Mouse (Mus musculus) midbrain, postnatal 0 days (tissue): ENCODE measurements at regions not wholly inside any gene's neighbourhood (a gene's known extent, or its start where the extent isn't known, plus 50 kb on each side); places are given as distances from the start of the nearest gene placed in this dataset.

ENCODE experiments used
- ATAC-seq: fragments of 200-750 bp; cut with Nextera tagmentation; 2 replicates; pipeline ENCODE4 v1.8.0; 2017; ENCODE audit warnings: moderate number of reproducible peaks, mild to moderate bottlenecking, moderate TSS enrichment, moderate library complexity; ENCODE audit not compliant: low FRiP score
- DNase-seq: peaks from one replicate; pipeline ENCODE4 v3.0.0-alpha.2; 2015; ENCODE audit warnings: low spot score
- H3K27ac ChIP-seq: fragments of 300-500 bp; sonication (generic); 2 replicates; pipeline ENCODE4 v1.5.1; 2014; ENCODE audit warnings: low read depth, mild to moderate bottlenecking, low read length, mixed read lengths
- H3K27me3 ChIP-seq: fragments of 300-500 bp; sonication (generic); 2 replicates; pipeline ENCODE4 v1.6.1; 2014; ENCODE audit warnings: low read length, control low read depth, mixed read lengths; ENCODE audit not compliant: insufficient read depth
- H3K36me3 ChIP-seq: fragments of 300-500 bp; sonication (generic); 2 replicates; pipeline ENCODE4 v1.6.1; 2014; ENCODE audit warnings: low read length, control low read depth, mixed read lengths; ENCODE audit not compliant: insufficient read depth
- H3K4me1 ChIP-seq: fragments of 300-500 bp; sonication (generic); 2 replicates; pipeline ENCODE4 v1.6.1; 2014; ENCODE audit warnings: mild to moderate bottlenecking, control low read depth, antibody characterized with exemption, low read length, mixed read lengths; ENCODE audit not compliant: insufficient read depth
- H3K4me2 ChIP-seq: fragments of 300-500 bp; sonication (generic); 2 replicates; pipeline ENCODE4 v1.6.1; 2014; ENCODE audit warnings: low read depth, mild to moderate bottlenecking, low read length, mixed read lengths; ENCODE audit not compliant: poor library complexity, severe bottlenecking
- H3K4me3 ChIP-seq: fragments of 300-500 bp; sonication (generic); 2 replicates; pipeline ENCODE4 v1.5.1; 2014; ENCODE audit warnings: low read depth, mild to moderate bottlenecking, low read length, moderate library complexity
- H3K9ac ChIP-seq: fragments of 300-500 bp; sonication (generic); replicated peaks from 2 replicates; pipeline ENCODE4 v1.6.1; 2014; ENCODE audit warnings: mild to moderate bottlenecking, low read length, moderate library complexity, mixed read lengths; ENCODE audit not compliant: poor library complexity, severe bottlenecking
- H3K9me3 ChIP-seq: fragments of 300-500 bp; sonication (generic); 2 replicates; pipeline ENCODE4 v1.6.1; 2016; ENCODE audit warnings: low read length, control low read depth
- CTCF ChIP-seq: IDR thresholded peaks from 2 replicates; pipeline ENCODE4 v1.5.1; 2016; ENCODE audit warnings: antibody characterized with exemption, mild to moderate bottlenecking
- WGBS: fragments of 180-500 bp; shearing (Covaris S2); extraction: QIAGEN DNeasy Blood & Tissue Kit; methylation state at CpG from one replicate; pipeline ENCODE4 v1.1.7; 2014; 5-methylcytosine and 5-hydroxymethylcytosine counted together

DNA sequence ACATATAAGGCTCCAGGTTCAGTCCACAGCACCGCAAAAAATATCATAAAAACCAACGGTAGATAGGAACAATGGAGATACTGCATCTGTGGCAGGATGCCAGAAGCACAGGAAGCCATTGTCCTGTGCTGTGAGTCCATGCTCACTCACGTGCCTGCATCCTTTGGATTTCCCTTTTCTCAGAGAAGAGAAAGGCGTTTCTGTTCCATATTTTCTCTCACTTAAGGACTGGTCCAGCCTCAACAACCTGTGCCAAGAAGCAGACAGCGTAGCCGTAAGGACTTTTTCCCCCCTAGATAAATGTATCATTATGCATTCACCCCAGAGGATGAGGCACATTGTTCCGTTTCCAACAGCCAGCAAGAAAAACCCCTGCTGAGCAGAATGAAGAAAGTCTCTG, 360.0 kb upstream of the Jarid2 start:
- 52% methylated on average over 7 of the region's 7 CpGs for WGBS
- Histone ChIP-seq H3K4me1 (no peaks in the 10 kb centered on the region), H3K27ac (no peak overlapping the region), H3K36me3 (no peaks in the 10 kb centered on the region), H3K9me3 (no peaks in the 10 kb centered on the region), H3K27me3 (no peaks in the 10 kb centered on the region), H3K4me2 (no peak overlapping the region), H3K4me3 (no peak overlapping the region), H3K9ac (no peak overlapping the region)
- no peak for TF ChIP-seq CTCF
- DNase-seq (no peak), ATAC-seq (no peak)

DNA sequence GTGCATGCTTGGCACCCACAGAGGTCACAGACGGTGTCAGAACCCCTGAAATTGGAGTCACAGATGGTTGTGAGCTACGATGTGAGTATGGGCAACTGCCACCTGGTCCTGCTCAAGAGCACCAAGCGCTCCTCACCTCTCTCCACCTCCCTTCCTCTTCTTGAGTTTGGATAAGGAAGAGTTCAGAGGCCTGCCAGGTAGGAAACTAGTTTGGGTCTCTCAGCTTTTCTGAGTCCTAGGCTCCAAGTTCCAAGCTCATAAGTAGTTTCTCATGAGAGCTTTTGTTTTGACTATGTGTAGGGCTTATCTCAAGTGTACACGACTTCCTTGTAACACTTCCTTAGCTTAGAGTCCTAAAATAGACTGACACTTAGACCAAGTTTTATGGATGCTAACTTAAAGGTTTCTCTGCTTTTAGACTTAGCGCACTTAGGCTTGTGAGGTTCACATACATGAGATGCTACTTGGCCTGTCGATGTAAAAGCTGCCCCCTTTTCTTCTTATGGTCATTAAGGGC, 356.9 kb upstream of the Jarid2 start:
- H3K9ac ChIP-seq: no peak overlapping the region
- H3K9me3 ChIP-seq: no peaks in the 10 kb centered on the region
- H3K27me3 ChIP-seq: no peaks in the 10 kb centered on the region
- H3K4me2 ChIP-seq: no peak overlapping the region
- no peak for TF ChIP-seq CTCF
- no peak overlapping the region for H3K4me3 ChIP-seq
- ATAC-seq (no peak), DNase-seq (no peak)
- 92% methylated on average over 6 of the region's 6 CpGs for WGBS
- H3K4me1 ChIP-seq: 0 out of 2 replicates have a peak, but pooled peaks cover 2% of the 10 kb centered on the region
- no peaks in the 10 kb centered on the region for H3K36me3 ChIP-seq
- H3K27ac ChIP-seq: no peak overlapping the region

DNA sequence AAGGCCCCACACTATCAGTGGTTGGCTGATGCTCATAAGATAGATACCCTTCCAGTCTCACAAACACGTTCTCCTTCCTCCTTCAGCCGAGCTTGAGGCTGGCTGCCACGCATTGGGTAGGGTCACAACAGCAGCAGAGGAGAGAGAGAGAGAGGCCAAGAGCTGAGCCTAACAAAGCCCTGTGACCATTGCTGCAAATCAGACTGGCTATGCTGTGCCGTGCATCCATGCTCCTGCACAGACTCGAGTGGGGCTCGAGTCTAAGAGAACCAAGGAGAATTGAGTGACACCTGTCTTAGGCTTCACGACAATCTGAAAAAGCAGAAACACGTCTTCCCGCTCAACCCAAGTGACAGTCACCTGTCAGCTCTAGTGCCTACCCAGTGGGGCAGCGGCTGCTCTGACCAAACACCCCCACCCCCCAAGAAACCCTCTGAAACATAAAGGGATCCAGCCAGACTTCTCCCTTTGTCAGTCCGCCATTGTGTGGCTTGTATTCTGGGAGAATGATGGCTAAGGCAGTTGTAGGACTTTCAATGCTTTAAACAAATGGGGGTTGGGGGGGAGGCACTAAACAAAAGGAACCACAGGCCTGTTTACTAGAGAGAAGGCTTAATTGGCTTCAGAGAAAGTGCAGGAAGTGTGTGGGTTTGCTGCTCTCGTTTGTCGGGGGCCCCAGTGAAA, 353.7 kb upstream of the Jarid2 start:
- Histone ChIP-seq H3K4me2 (no peak overlapping the region), H3K9me3 (no peaks in the 10 kb centered on the region), H3K27me3 (no peaks in the 10 kb centered on the region), H3K4me1 (0 out of 2 replicates have a peak, but pooled peaks cover 2% of the 10 kb centered on the region), H3K36me3 (no peaks in the 10 kb centered on the region), H3K27ac (no peak overlapping the region), H3K4me3 (no peak overlapping the region), H3K9ac (no peak overlapping the region)
- no peak for TF ChIP-seq CTCF
- 33% methylated on average over 13 of the region's 13 CpGs for WGBS
- no peak for DNase-seq
- no peak for ATAC-seq

- H3K27me3 ChIP-seq: no peaks in the 10 kb centered on the region
- H3K4me3 ChIP-seq: no peak overlapping the region
- no peak overlapping the region for H3K27ac ChIP-seq
- ATAC-seq (no peak), DNase-seq (no peak)
- no peaks in the 10 kb centered on the region for H3K36me3 ChIP-seq
- 10% methylated on average over 3 of the region's 3 CpGs for WGBS
- TF ChIP-seq CTCF: no peak
- no peak overlapping the region for H3K4me2 ChIP-seq
- 0 out of 2 replicates have a peak, but pooled peaks cover 2% of the 10 kb centered on the region for H3K4me1 ChIP-seq
- no peak overlapping the region for H3K9ac ChIP-seq
- no peaks in the 10 kb centered on the region for H3K9me3 ChIP-seq
Observed at GRCm38 (mm10) chr13:44376160-44376488, 353.1 kb upstream of the Jarid2 start.

GRCm38 (mm10) chr13:44381721-44382450, 347.4 kb upstream of the Jarid2 start:
- TF ChIP-seq CTCF: peak; percentile 46
- DNase-seq (peak; percentile 22), ATAC-seq (no peak)
- H3K27ac ChIP-seq: no peak overlapping the region
- H3K9me3 ChIP-seq: no peaks in the 10 kb centered on the region
- no peaks in the 10 kb centered on the region for H3K27me3 ChIP-seq
- H3K4me1 ChIP-seq: no peaks in the 10 kb centered on the region
- H3K36me3 ChIP-seq: no peaks in the 10 kb centered on the region
- WGBS: 53% methylated on average over 7 of the region's 7 CpGs
- H3K4me2 ChIP-seq: no peak overlapping the region
- H3K4me3 ChIP-seq: no peak overlapping the region
- H3K9ac ChIP-seq: no peak overlapping the region

- no peaks in the 10 kb centered on the region for H3K36me3 ChIP-seq
- no peaks in the 10 kb centered on the region for H3K4me1 ChIP-seq
- ATAC-seq: no peak
- H3K27ac ChIP-seq: no peak overlapping the region
- TF ChIP-seq CTCF: no peak
- H3K4me3 ChIP-seq: no peak overlapping the region
- H3K9me3 ChIP-seq: no peaks in the 10 kb centered on the region
- H3K27me3 ChIP-seq: no peaks in the 10 kb centered on the region
- H3K4me2 ChIP-seq: no peak overlapping the region
- 73% methylated on average over 11 of the region's 11 CpGs for WGBS
- DNase-seq: no peak
- H3K9ac ChIP-seq: no peak overlapping the region
Observed at GRCm38 (mm10) chr13:44383322-44383721, 346.0 kb upstream of the Jarid2 start.
